9 mouse cellular contexts compared by ENCODE assay signal in the genomic region with DNA sequence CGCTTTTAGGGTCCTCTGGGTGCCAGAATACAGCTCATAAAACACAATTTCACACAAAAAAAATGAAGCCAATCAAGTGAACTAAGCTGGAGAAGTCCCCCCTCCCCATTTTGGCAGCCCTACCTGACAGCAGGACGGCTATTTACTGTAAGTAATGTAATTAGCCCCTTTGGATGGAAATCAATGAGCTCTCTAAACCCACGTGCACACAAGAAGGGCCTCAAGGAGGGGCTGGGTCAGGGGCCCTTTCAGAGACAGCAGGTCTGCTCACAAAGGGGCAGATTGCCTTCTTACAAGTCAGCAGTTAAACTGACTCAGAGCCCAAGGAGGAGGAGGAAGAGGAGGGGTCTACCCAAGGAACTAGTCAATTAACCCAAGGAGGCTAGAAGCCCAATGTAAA. TPM values are rescaled to one million over a fixed set of nuclear protein-coding genes. Genes with fewer than 3 reads are reported as not detected.
DNase-seq lines count a peak whose midpoint lies in the region; ATAC-seq and TF ChIP-seq lines count a peak whose summit lies in the region.
"Had no signal": no experiment of that assay in that cellular context is flagged by ENCODE, and none has a peak within 500 bp of the region (broad histone marks: within the 10 kb centered on the region; RNA-seq: fewer than 3 reads in every experiment).

No protein-coding gene starts in this region.

- H3K27me3 ChIP-seq in lung, postnatal 0 days (replicated peaks; ENCODE audit: insufficient read depth, low read length): peaks cover 80% of the 10 kb centered on the region
- H3K27me3 ChIP-seq in forebrain, embryonic 15.5 days: peaks cover 35% of the 10 kb centered on the region
- H3K27me3 ChIP-seq in liver, embryonic 13.5 days: peaks cover 99% of the 10 kb centered on the region

- TF ChIP-seq CTCF in lung, postnatal 0 days (IDR thresholded peaks at IDR 0.05): no peak

- TF ChIP-seq EP300 in lung, postnatal 0 days (IDR thresholded peaks at IDR 0.05): no peak

- no peak overlapping the region for H3K9ac ChIP-seq in lung, postnatal 0 days (replicated peaks; ENCODE audit: low read depth)
- H3K9ac ChIP-seq in forebrain, embryonic 15.5 days (replicated peaks): peak overlapping the region; percentile 35; the same call in 1 of the 2 replicates
- H3K9ac ChIP-seq in liver, embryonic 13.5 days: no peak overlapping the region

- no peak for DNase-seq in lung, postnatal 0 days (ENCODE audit: low spot score)
- no peak for DNase-seq in lung, postnatal 25 days (ENCODE audit: low spot score)
- DNase-seq in liver, embryonic 13.5 days: no peak
- no peak for DNase-seq in ovary, adult 18-20 months (ENCODE audit: low spot score)
- DNase-seq in frontal cortex, adult 2 months (ENCODE audit: extremely low spot score in 1 of 2, low spot score in 1 of 2): no peak
- DNase-seq in testis, postnatal 10 days (ENCODE audit: low spot score): no peak
- DNase-seq: kidney, adult 18-20 months had no signal

- H3K27ac ChIP-seq in lung, postnatal 0 days (ENCODE audit: low read length): no peak overlapping the region
- H3K27ac ChIP-seq in forebrain, embryonic 15.5 days (replicated peaks): peak overlapping the region; percentile 72
- H3K27ac ChIP-seq in liver, embryonic 13.5 days: no peak overlapping the region

- H3K4me2 ChIP-seq in lung, postnatal 0 days (replicated peaks; ENCODE audit: low read depth, low read length): peak overlapping the region; percentile 53; the same call in 1 of the 2 replicates
- peak overlapping the region; percentile 62 for H3K4me2 ChIP-seq in forebrain, embryonic 15.5 days (replicated peaks)
- H3K4me2 ChIP-seq in liver, embryonic 13.5 days: no peak overlapping the region

- no peaks in the 10 kb centered on the region for H3K9me3 ChIP-seq in lung, postnatal 0 days (ENCODE audit: low read length)
- H3K9me3 ChIP-seq in forebrain, embryonic 15.5 days: no peaks in the 10 kb centered on the region
- H3K9me3 ChIP-seq in liver, embryonic 13.5 days (replicated peaks): no peaks in the 10 kb centered on the region

- ATAC-seq in lung, postnatal 0 days: no peak
- ATAC-seq in forebrain, embryonic 15.5 days (replicated peaks): 0 out of 2 replicates have a peak, but pooled peaks have one; percentile 3
- no peak for ATAC-seq in liver, embryonic 13.5 days (ENCODE audit: low read depth)

- WGBS in lung, postnatal 0 days: 12% methylated on average over 3 of the region's 3 CpGs
- 1% methylated on average over 3 of the region's 3 CpGs for WGBS in forebrain, embryonic 15.5 days
- 4% methylated on average over 3 of the region's 3 CpGs for WGBS in liver, embryonic 13.5 days (ENCODE audit: insufficient replicate concordance)

- peak overlapping the region; percentile 40; the same call in 1 of the 2 replicates for H3K4me3 ChIP-seq in lung, postnatal 0 days (ENCODE audit: low read depth, low read length)
- peak overlapping the region; percentile 46 for H3K4me3 ChIP-seq in forebrain, embryonic 15.5 days
- peak overlapping the region; percentile 38; the same call in 1 of the 2 replicates for H3K4me3 ChIP-seq in liver, embryonic 13.5 days (replicated peaks)

- H3K36me3 ChIP-seq in lung, postnatal 0 days (ENCODE audit: insufficient read depth, low read length): no peaks in the 10 kb centered on the region
- no peaks in the 10 kb centered on the region for H3K36me3 ChIP-seq in forebrain, embryonic 15.5 days
- H3K36me3 ChIP-seq in liver, embryonic 13.5 days: no peaks in the 10 kb centered on the region

- H3K4me1 ChIP-seq in lung, postnatal 0 days (ENCODE audit: insufficient read depth, low read depth, low read length): peaks cover 6% of the 10 kb centered on the region
- peaks cover 49% of the 10 kb centered on the region for H3K4me1 ChIP-seq in forebrain, embryonic 15.5 days
- peaks cover 25% of the 10 kb centered on the region for H3K4me1 ChIP-seq in liver, embryonic 13.5 days (replicated peaks)

RNA-seq across cellular contexts. Expression of a gene that starts 4.2 kb away (rescaled TPM):
- polyA plus RNA-seq in lung, postnatal 0 days (2015; fragmentation: Nextera tagmentation; extraction: Ambion mirVana): 0.06 and 0.11 TPM in 2 replicates
- polyA plus RNA-seq in forebrain, embryonic 15.5 days (2015; fragmentation: Nextera tagmentation; extraction: Ambion mirVana): 20.6 and 25.2 TPM in 2 replicates
- 0.14 and 0.21 TPM in 2 replicates for polyA plus RNA-seq in liver, embryonic 13.5 days (2015; fragmentation: Nextera tagmentation; extraction: Ambion mirVana)
- 0.25 and 0.46 TPM in 2 replicates for polyA plus RNA-seq in frontal cortex, adult 2 months (2012; rRNA removed)
- polyA plus RNA-seq: small intestine, adult 2 months had no signal

RNA-seq across cellular contexts. Expression of a gene that starts 12.5 kb away (rescaled TPM):
- polyA plus RNA-seq in lung, postnatal 0 days (2015; fragmentation: Nextera tagmentation; extraction: Ambion mirVana): 48.3 and 53.0 TPM in 2 replicates
- 29.7 and 35.5 TPM in 2 replicates for polyA plus RNA-seq in forebrain, embryonic 15.5 days (2015; fragmentation: Nextera tagmentation; extraction: Ambion mirVana)
- 16.9 and 17.1 TPM in 2 replicates for polyA plus RNA-seq in liver, embryonic 13.5 days (2015; fragmentation: Nextera tagmentation; extraction: Ambion mirVana)
- polyA plus RNA-seq in frontal cortex, adult 2 months (2012; rRNA removed): 27.0 and 27.1 TPM in 2 replicates

Comparison
In these comparisons a context has a peak if more than half of its experiments do, and no peak if none do; other contexts are left out.
1. RNA of a gene that starts 4.2 kb away (polyA plus RNA-seq): 20.6 to 25.2 TPM in forebrain, embryonic 15.5 days; 0.25 to 0.46 TPM in frontal cortex, adult 2 months, 0.14 to 0.21 TPM in liver, embryonic 13.5 days and 0.06 to 0.11 TPM in lung, postnatal 0 days; every median in the first group is over 10 times any median in the second.
2. Peak in every context shown above with its lines, with median percentiles within 50 percentile points of each other: H3K4me3 ChIP-seq.